Mouse (Mus musculus) spleen, adult 12 weeks (tissue): ENCODE measurements around the gene Esf1.
"Not testable (repeated sequence)": the region's sequence is repeated elsewhere in the genome, so short reads cannot be mapped to it uniquely, and the experiment has no call there.

Experiments
- DNase-seq: peaks from one replicate; pipeline ENCODE4 v3.0.0; 2022; ENCODE audit warnings: low spot score

Esf1 gene

GRCm38 (mm10) chr2:140170127-140170802, at the start of gene Esf1, which contains the start of gene Ndufaf5:
Esf1 (minus strand) TSS chr2:140170564.
Ndufaf5 (plus strand) TSS chr2:140170649.
- DNase-seq: peak; percentile 86

- DNase-seq: no peak
Measured at GRCm38 (mm10) chr2:140215965-140216364, 45.6 kb upstream of the Esf1 start.

- DNase-seq: no peak
Measured at GRCm38 (mm10) chr2:140215415-140215814, 45.1 kb upstream of the Esf1 start.

DNA sequence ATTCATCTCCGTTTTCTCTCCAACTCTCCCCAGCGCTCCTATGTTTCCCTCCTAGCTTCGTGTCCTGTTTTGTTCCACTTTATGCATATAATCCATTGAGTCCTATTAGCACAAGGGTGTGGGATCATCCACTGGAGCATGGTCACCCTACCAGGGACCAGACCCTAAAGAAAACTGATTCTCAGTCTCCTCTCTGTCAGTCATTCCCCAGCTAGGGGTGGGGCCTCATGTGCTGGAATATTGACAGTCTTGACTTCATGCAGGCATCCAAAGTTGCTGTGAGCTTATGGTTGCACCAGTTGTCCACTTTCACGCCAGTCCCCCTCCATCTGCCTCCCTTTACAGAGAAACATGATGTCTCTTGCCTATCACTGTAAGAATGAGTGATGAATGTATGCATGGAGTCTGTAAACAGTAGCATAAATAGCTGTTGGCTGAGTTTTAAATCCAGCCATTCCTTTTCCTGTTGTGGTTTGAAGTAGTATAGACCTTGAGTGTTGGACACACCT, 44.2 kb upstream of the Esf1 start:
- no peak for DNase-seq

GRCm38 (mm10) chr2:140203756-140204155, 33.4 kb upstream of the Esf1 start:
- DNase-seq: no peak

DNA sequence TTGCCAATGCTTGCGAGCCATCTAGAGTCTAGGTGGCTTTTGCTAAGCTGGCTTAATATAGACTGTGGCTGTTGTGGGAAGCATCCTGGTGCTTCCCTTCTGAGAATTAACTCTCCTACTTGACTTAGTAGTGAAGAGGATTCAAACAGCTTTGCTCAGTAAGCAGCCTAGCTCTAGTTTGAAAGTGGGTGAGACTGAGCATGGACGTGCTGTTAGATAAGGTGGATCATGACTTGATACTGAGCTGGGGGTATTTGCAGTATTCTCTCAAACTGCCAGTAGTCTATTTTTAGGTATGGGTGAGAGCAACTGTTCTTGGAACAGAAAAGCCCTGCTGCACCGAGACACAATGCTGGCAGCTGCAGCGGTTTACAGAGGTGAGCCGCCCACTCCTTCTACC, 32.2 kb upstream of the Esf1 start:
- no peak for DNase-seq

GRCm38 (mm10) chr2:140200713-140201112, 30.3 kb upstream of the Esf1 start:
- DNase-seq: no peak

DNA sequence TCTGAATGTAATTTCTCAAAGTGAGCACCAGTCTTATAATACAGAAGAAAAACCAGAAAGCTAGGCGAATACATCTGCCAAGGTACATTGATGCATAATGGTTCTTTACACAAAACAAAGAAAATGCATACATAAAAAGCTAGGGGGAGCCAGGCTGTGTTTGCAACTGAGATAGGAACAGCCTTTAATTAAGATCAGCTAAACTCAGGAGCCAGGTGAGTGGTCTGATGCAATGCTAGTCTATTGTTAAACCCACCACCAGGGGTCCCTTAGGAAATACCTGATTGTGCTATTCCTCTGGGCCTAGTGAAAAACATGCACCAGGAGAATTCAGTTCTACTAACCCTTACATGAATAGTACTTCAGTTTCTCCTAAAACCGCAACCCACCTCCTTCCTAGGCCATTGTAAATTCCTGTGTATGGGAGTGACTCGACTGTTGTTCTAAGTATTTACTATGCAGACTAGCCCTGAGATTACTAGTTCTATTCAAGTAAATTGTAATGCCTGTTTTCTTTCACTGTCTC, 15.4 kb upstream of the Esf1 start:
- DNase-seq: not testable (repeated sequence)

DNA sequence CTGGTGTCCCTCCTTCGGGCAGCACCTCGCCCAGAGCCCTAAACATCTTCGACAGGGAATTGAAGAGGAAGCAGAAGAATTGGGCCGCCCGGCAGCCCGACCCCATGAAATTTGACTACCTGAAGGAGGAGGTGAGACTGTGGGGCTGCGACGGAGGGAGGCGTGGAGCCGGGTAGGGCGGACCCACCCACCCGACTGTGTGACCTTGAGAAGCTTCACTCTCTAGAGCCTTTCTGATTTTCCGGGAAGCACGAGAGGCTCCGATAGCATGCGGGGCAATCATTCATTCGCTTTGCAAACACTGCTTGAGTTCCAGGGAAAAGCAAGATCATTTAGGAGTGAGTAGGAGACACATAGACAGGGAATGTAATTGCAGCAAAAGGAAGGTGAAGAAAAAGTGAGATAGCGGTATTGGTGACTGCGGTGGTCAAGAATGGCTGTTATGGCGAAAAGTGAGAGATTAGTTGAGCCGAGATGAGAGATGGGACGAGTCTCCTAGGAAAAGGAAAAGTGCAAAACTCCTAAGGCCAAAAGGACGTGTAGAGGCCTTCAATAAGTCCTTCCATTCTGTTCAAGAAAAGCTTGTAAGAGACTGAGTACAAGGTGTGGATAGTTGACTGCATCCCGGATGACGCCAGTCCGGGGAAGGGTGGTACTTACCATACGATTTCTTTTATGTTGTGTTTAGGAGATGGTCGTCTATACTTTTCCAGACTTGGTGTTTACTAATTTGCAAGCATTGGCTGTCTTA, 614 bp upstream of the Esf1 start:
- no peak for DNase-seq

GRCm38 (mm10) chr2:140169057-140169456, 1.3 kb downstream of the Esf1 start:
- DNase-seq: no peak

DNA sequence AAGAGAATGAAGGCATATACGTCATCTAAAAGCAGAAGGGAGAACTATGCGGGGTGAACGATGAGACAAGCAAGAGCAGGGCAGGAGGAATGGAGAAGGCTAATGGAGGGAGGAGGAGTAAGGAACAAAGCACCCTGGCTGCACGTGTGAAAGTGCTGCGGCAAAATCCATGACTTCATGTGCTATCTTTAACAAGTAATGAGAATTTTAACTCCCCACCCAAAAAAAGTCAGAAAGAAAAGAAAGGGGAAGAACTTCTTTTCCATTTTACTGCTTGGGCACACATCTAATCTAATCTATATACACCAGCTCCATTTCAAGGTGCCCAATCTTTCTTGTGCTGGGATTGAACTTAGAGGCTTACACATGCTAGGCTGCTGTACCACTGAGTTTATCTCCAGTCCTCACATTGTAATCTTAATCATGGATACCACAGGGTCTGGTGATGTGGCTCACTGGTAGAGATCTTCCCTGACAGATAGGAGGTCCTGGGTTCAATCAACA, 7.0 kb downstream of the Esf1 start:
- no peak for DNase-seq

GRCm38 (mm10) chr2:140159186-140159730, 11.1 kb downstream of the Esf1 start:
- DNase-seq: no peak

- DNase-seq: not testable (repeated sequence)
Measured at GRCm38 (mm10) chr2:140151743-140152142, 18.6 kb downstream of the Esf1 start, which contains the start of gene Gm17374. Gm17374 (plus strand) TSS chr2:140152043.

- no peak for DNase-seq
Measured at GRCm38 (mm10) chr2:140125516-140125915, 44.8 kb downstream of the Esf1 start.

DNA sequence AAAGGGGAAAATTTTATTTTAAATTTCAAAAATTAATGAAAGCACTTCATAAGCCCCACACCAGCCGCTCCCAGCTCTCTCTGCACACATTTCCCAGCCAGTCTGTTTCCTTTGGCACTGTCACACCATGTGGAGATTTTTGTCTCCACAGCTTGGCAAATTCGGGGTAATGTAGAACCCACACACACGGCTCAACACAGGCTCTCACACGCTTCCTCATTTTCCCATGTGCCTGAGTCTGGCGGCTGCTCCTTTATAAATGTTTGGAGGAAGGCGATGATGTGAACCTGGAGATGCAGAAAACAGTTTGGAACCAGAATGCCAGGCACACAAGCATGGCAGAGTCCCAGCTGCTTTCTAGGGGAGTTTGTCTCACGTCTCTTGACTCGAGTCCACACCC, 56.5 kb downstream of the Esf1 start:
- DNase-seq: no peak

DNA sequence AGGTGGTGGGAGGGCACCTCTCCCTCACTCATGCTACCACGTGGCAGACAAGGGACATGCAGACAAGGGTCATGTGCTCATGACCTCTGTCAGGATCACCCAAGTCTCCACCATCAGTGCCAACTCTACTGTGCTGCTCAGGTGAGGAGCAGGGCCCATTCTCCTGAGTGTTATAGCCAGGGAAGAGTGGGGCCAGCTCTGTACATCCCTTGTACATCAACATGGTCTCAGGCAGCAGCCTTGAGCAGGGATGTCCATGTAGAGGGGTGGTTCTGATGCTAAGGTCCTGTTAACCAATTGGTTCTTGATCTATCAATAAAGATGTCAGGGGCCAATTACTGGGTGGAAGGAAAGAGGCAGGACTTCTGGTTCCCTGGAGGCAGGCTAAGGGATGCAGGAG, 61.4 kb downstream of the Esf1 start:
- no peak for DNase-seq

GRCm38 (mm10) chr2:140107641-140108040, 62.7 kb downstream of the Esf1 start:
- no peak for DNase-seq

GRCm38 (mm10) chr2:140104951-140105350, 65.4 kb downstream of the Esf1 start:
- DNase-seq: no peak

- no peak for DNase-seq
Measured at GRCm38 (mm10) chr2:140100551-140101474, 69.6 kb downstream of the Esf1 start.

DNA sequence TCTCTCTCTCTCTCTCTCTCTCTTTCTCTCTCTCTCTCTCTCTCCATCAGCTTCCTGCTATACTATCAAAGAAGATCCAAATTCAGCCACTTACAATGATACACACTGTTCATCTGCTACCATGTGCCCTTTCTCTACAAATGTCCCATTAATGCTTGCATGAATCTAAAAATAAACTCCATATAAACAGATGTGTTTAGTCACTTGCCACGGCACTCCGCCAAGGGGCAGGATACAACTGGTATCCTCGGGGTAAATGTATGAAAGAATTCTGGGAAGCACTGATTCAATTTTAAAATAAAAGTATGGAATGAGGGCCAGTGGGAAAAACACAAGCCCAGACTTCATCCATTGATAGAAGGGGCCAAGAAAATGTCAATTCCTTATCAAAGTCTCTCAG, 70.4 kb downstream of the Esf1 start:
- no peak for DNase-seq

GRCm38 (mm10) chr2:140097131-140097591, 73.2 kb downstream of the Esf1 start:
- peak; percentile 45 for DNase-seq
